Mouse (Mus musculus) heart, embryonic 14.5 days (tissue): ENCODE measurements around the gene Map1lc3b. TPM values are rescaled to one million over a fixed set of nuclear protein-coding genes. Genes with fewer than 3 reads are reported as not detected.
"Not testable (repeated sequence)": the region's sequence is repeated elsewhere in the genome, so short reads cannot be mapped to it uniquely, and the experiment has no call there.

ENCODE experiments used
- ATAC-seq: fragments of 200-750 bp; cut with Nextera tagmentation; 2 replicates; pipeline ENCODE4 v1.8.0; 2017; ENCODE audit warnings: low read depth, moderate TSS enrichment; ENCODE audit not compliant: insufficient number of reproducible peaks, insufficient read depth, low FRiP score
- H3K27ac ChIP-seq, 2 experiments: fragments of 200-500 bp in 1 of 2; fragments of 300-500 bp in 1 of 2; sonication (generic) in 1 of 2; replicated peaks in 1 of 2; 2 replicates each; pipeline ENCODE4 v1.5.1; 2012 to 2014; ENCODE audit warnings: low read depth in 2 of 2, low read length in 2 of 2, control low read depth in 1 of 2, mild to moderate bottlenecking in 1 of 2, mixed read lengths in 1 of 2; ENCODE audit not compliant: control insufficient read depth in 1 of 2, insufficient read depth in 1 of 2
- H3K27me3 ChIP-seq: fragments of 300-500 bp; sonication (generic); 2 replicates; pipeline ENCODE4 v1.6.1; 2014; ENCODE audit warnings: mild to moderate bottlenecking, low read length, control low read depth; ENCODE audit not compliant: control insufficient read depth, insufficient read depth
- H3K36me3 ChIP-seq: fragments of 300-500 bp; sonication (generic); 2 replicates; pipeline ENCODE4 v1.6.1; 2014; ENCODE audit warnings: mild to moderate bottlenecking, control low read depth, low read length, mixed read lengths; ENCODE audit not compliant: control insufficient read depth, insufficient read depth
- H3K4me1 ChIP-seq, 2 experiments: fragments of 200-500 bp in 1 of 2; fragments of 300-500 bp in 1 of 2; sonication (generic) in 1 of 2; 2 replicates each; pipeline ENCODE4 v1.6.1; 2012 to 2014; ENCODE audit warnings: low read length in 2 of 2, control low read depth in 1 of 2, mixed read lengths in 1 of 2; ENCODE audit not compliant: control insufficient read depth in 2 of 2, insufficient read depth in 2 of 2
- H3K4me2 ChIP-seq: fragments of 300-500 bp; sonication (generic); 2 replicates; pipeline ENCODE4 v1.6.1; 2014; ENCODE audit warnings: mild to moderate bottlenecking, low read length
- H3K4me3 ChIP-seq, 2 experiments: fragments of 200-500 bp in 1 of 2; fragments of 300-500 bp in 1 of 2; sonication (generic) in 1 of 2; 2 replicates each; pipeline ENCODE4 v1.5.1; 2012 to 2014; ENCODE audit warnings: low read length in 2 of 2, mild to moderate bottlenecking in 2 of 2, control low read depth in 1 of 2, low read depth in 1 of 2, moderate library complexity in 1 of 2; ENCODE audit not compliant: control insufficient read depth in 1 of 2, insufficient read depth in 1 of 2
- H3K9ac ChIP-seq: fragments of 300-500 bp; sonication (generic); 2 replicates; pipeline ENCODE4 v1.6.1; 2014; ENCODE audit warnings: mild to moderate bottlenecking, low read length
- H3K9me3 ChIP-seq: fragments of 300-500 bp; sonication (generic); 2 replicates; pipeline ENCODE4 v1.6.1; 2016; ENCODE audit warnings: low read length, control low read depth; ENCODE audit not compliant: control insufficient read depth
- WGBS: fragments of 180-500 bp; shearing (Covaris S2); extraction: QIAGEN DNeasy Blood & Tissue Kit; methylation state at CpG from one replicate; pipeline ENCODE4 v1.1.7; 2014; 5-methylcytosine and 5-hydroxymethylcytosine counted together
- polyA plus RNA-seq: library from polyadenylated mRNA; unstranded; fragments of >200 nt; fragmentation: Nextera tagmentation; extraction: Ambion mirVana; gene quantifications from 2 replicates; pipeline ENCODE4 v1.2.1, GENCODE M21; 2014

Map1lc3b gene
- polyA plus RNA-seq, 1 experiment from 2014 or later, result 267 TPM

- WGBS, result 2% methylated on average over 47 of the region's 47 CpGs
- H3K27me3 ChIP-seq, result no peaks in the 10 kb centered on the region
- H3K36me3 ChIP-seq, result no peaks in the 10 kb centered on the region
Measured at GRCm38 (mm10) chr8:121585159-121585825, 4.9 kb upstream of the Map1lc3b start.

GRCm38 (mm10) chr8:121588750-121589149, 1.4 kb upstream of the Map1lc3b start:
- Histone ChIP-seq H3K9ac (no peak overlapping the region), H3K4me3 (no peak overlapping the region), H3K4me2 (no peak overlapping the region), H3K9me3 (no peaks in the 10 kb centered on the region), H3K27ac (no peak overlapping the region), H3K27me3 (no peaks in the 10 kb centered on the region), H3K4me1 (peaks cover 11 to 15% of the 10 kb centered on the region in 2 experiments), H3K36me3 (peaks cover 6% of the 10 kb centered on the region)
- ATAC-seq, result no peak
- WGBS, result 70% methylated on average over 4 of the region's 4 CpGs

More at GRCm38 (mm10) chr8:121585159-121585825, 4.9 kb upstream of the Map1lc3b start:
- H3K4me1 ChIP-seq, result peaks cover 3 to 4% of the 10 kb centered on the region in 2 experiments; a peak in 2 of 4 replicates
- H3K4me3 ChIP-seq, result peak overlapping the region; percentile 53 to 65
- ATAC-seq, result peak; percentile 94
- H3K9ac ChIP-seq, result peak overlapping the region; percentile 76
- H3K9me3 ChIP-seq, result no peaks in the 10 kb centered on the region
- H3K4me2 ChIP-seq, result peak overlapping the region; percentile 75
- H3K27ac ChIP-seq, result peak overlapping the region in 1 of 2 experiments; percentile 62; a peak in 1 of 4 replicates

GRCm38 (mm10) chr8:121589205-121589726, 895 bp upstream of the Map1lc3b start:
- Histone ChIP-seq H3K27me3 (no peaks in the 10 kb centered on the region), H3K4me1 (peaks cover 11 to 15% of the 10 kb centered on the region in 2 experiments), H3K4me3 (no peak overlapping the region), H3K9me3 (no peaks in the 10 kb centered on the region), H3K27ac (no peak overlapping the region), H3K4me2 (no peak overlapping the region), H3K36me3 (peaks cover 11% of the 10 kb centered on the region), H3K9ac (no peak overlapping the region)
- ATAC-seq, result no peak
- 27% methylated on average over 2 of the region's 2 CpGs for WGBS

- peaks cover 32% of the 10 kb centered on the region for H3K36me3 ChIP-seq
- H3K9ac ChIP-seq, result peak overlapping the region; percentile 92
- peak overlapping the region; percentile 91 for H3K4me2 ChIP-seq
- H3K4me3 ChIP-seq, result peak overlapping the region; percentile 70 to 79
- H3K4me1 ChIP-seq, result peaks cover 10 to 15% of the 10 kb centered on the region in 2 experiments
- 14% methylated on average over 20 of the region's 20 CpGs for WGBS
- 0 out of 2 replicates have a peak, but pooled peaks have one; percentile 17 for ATAC-seq
- H3K27me3 ChIP-seq, result no peaks in the 10 kb centered on the region
- peak overlapping the region in 1 of 2 experiments; percentile 76; a peak in 3 of 4 replicates for H3K27ac ChIP-seq
- no peaks in the 10 kb centered on the region for H3K9me3 ChIP-seq
Measured at GRCm38 (mm10) chr8:121591178-121592066, 1.3 kb downstream of the Map1lc3b start.

- H3K4me2 ChIP-seq, result no peak overlapping the region
- H3K9ac ChIP-seq, result no peak overlapping the region
- peaks cover 49% of the 10 kb centered on the region for H3K36me3 ChIP-seq
- no peak overlapping the region for H3K4me3 ChIP-seq
- ATAC-seq, result no peak
- H3K9me3 ChIP-seq, result no peaks in the 10 kb centered on the region
- whole genome bisulfite sequencing, result 92% methylated on average over 5 of the region's 5 CpGs
- no peaks in the 10 kb centered on the region for H3K27me3 ChIP-seq
- peaks cover 10 to 15% of the 10 kb centered on the region in 2 experiments for H3K4me1 ChIP-seq
- H3K27ac ChIP-seq, result peak overlapping the region in 1 of 2 experiments; percentile 47; a peak in 2 of 4 replicates
Measured at GRCm38 (mm10) chr8:121593293-121593692, 3.1 kb downstream of the Map1lc3b start.

- no peak overlapping the region for H3K9ac ChIP-seq
- peaks cover 50% of the 10 kb centered on the region for H3K36me3 ChIP-seq
- H3K9me3 ChIP-seq, result no peaks in the 10 kb centered on the region
- WGBS, result 70% methylated on average over 9 of the region's 9 CpGs
- H3K27ac ChIP-seq, result peak overlapping the region; percentile 0 to 47; a peak in 1 of 4 replicates
- H3K4me1 ChIP-seq, result peaks cover 10 to 15% of the 10 kb centered on the region in 2 experiments
- no peak overlapping the region for H3K4me3 ChIP-seq
- H3K27me3 ChIP-seq, result no peaks in the 10 kb centered on the region
- ATAC-seq, result no peak
- no peak overlapping the region for H3K4me2 ChIP-seq
Measured at GRCm38 (mm10) chr8:121593983-121594382, 3.8 kb downstream of the Map1lc3b start.

GRCm38 (mm10) chr8:121597492-121597891, 7.3 kb downstream of the Map1lc3b start:
- not testable (repeated sequence) for H3K4me2 ChIP-seq
- peaks cover 84% of the 10 kb centered on the region for H3K36me3 ChIP-seq

More at GRCm38 (mm10) chr8:121597492-121597891, 7.3 kb downstream of the Map1lc3b start:
- not testable (repeated sequence) for H3K27ac ChIP-seq, ATAC-seq, H3K9ac ChIP-seq, H3K27me3 ChIP-seq, H3K4me1 ChIP-seq, H3K4me3 ChIP-seq, H3K9me3 ChIP-seq
- WGBS, result 57% methylated on average over 2 of the region's 2 CpGs
